Mouse (Mus musculus) ES-E14 (cell line): Measurements from ENCODE around the gene Ppp2r5a.

Source experiments
- CHD2 ChIP-seq: IDR thresholded peaks from 2 replicates; pipeline ENCODE4 v1.6.1; 2014; ENCODE audit warnings: mild to moderate bottlenecking, low read depth, low read length, inconsistent platforms
- ZC3H11A ChIP-seq: IDR thresholded peaks from 2 replicates; pipeline ENCODE4 v1.6.1; 2012; ENCODE audit warnings: low read depth, mild to moderate bottlenecking, inconsistent platforms, low read length, borderline replicate concordance

GRCm38 (mm10) chr1:191446307-191446706, 43.2 kb upstream of the Ppp2r5a start:
- TF ChIP-seq ZC3H11A (no peak), CHD2 (no peak)
